Mouse (Mus musculus) brain, embryonic 14.5 days (tissue): ENCODE measurements around the gene Pdgfb.

Experiments
- CTCF ChIP-seq: fragments of 200-500 bp; IDR thresholded peaks from 2 replicates; pipeline ENCODE4 v1.5.1; 2012; ENCODE audit warnings: inconsistent platforms, mild to moderate bottlenecking, moderate library complexity, borderline replicate concordance; ENCODE audit not compliant: insufficient read depth, insufficient read length; ENCODE audit errors: extremely low read depth
- POLR2A ChIP-seq: fragments of 200-500 bp; IDR thresholded peaks from 2 replicates; pipeline ENCODE4 v1.6.1; 2012; ENCODE audit warnings: mild to moderate bottlenecking, inconsistent platforms, borderline replicate concordance; ENCODE audit not compliant: poor library complexity, insufficient read depth, insufficient read length, severe bottlenecking; ENCODE audit errors: extremely low read depth

DNA sequence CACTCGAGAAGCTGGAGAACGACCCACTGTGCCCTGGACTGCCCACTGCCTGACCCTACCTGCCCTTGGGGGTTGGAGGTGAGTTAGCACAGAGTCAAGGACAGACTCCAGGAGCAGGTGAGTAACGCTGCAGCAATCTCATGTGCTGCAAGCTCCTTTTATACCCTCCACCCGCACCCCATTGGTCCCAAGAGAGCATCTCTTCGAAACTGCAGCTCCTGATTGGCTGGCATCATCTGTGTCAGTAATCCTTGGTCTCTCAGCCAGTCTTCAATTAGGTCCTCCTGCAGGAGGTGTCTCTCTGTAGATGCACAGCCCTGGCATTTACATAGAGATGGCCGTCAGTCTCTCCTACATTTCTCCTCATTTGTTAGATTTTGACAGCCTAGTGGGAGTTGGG lies 47.4 kb downstream of the Pdgfb start:
- TF ChIP-seq CTCF = no peak
- no peak for TF ChIP-seq POLR2A
